Mouse (Mus musculus): Measurements from ENCODE around the gene Tymp.

Tymp gene

DNA sequence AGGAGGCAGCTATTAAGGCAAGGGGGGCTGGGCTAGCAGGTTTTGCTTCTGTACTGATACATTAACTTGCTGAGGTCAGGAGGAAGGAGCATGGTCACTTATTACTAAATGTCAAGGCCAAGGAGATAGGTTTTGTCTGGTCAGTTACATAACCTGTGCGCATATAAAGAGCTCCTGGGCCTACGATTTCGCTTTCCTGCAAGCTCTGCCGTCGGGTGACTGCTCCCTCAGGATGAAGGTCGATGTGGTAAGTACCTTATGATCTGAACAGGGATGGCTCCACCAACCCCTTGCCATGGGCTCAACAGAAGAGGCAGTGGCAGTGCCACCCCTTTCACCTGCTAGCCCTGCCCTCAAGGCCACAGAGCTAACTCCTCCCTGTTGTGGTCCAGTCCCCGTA lies 42.6 kb downstream of the Tymp start, which contains the start of gene Miox:
TSS of gene Miox (plus strand) at position 128 of the 400 bp plus-strand sequence.
- no peak for DNase-seq (ENCODE audit: low spot score in 2 of 2)

DNA sequence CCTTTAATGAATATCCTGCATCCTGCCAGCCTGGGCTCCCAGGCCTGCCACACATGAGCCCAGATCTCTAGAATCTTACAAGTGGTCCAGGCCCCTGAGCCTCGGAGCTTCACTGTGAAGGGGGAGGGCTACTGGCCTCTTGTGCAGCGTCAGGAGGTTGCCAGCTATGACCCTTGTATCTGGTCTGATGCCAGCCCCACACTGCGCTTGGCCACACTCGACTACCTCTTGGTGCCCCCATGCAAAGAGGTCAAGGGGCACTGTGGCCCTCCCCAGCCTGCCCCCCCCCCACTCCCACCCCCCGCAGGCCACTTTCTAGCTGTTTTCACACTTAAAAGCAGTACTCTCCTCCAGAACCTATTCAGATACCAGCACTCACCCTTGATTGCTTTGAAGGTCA lies 50.4 kb downstream of the Tymp start:
- DNase-seq (ENCODE audit: low spot score in 2 of 2) = no peak

DNA sequence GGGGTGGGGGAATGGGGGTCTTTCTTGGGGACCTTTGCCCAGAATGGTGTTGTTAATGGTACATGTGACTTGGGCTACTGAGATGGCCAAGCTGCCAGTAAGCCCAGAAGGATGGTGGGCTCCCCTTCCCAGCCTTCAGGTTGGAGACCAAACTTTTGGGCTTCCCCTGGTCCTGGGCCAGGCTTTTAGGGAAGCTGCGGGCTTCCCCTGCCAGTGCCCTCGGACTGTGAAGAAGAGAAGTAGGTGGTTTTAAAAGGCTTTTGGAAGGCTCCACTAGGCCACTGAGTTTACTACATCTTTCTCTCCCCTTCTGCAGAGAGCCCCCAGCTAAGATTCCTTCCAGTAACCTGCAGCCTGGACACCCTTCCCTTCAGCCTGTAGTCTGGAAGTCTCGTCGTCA lies 53.2 kb downstream of the Tymp start:
- no peak for DNase-seq (ENCODE audit: low spot score in 2 of 2)

DNA sequence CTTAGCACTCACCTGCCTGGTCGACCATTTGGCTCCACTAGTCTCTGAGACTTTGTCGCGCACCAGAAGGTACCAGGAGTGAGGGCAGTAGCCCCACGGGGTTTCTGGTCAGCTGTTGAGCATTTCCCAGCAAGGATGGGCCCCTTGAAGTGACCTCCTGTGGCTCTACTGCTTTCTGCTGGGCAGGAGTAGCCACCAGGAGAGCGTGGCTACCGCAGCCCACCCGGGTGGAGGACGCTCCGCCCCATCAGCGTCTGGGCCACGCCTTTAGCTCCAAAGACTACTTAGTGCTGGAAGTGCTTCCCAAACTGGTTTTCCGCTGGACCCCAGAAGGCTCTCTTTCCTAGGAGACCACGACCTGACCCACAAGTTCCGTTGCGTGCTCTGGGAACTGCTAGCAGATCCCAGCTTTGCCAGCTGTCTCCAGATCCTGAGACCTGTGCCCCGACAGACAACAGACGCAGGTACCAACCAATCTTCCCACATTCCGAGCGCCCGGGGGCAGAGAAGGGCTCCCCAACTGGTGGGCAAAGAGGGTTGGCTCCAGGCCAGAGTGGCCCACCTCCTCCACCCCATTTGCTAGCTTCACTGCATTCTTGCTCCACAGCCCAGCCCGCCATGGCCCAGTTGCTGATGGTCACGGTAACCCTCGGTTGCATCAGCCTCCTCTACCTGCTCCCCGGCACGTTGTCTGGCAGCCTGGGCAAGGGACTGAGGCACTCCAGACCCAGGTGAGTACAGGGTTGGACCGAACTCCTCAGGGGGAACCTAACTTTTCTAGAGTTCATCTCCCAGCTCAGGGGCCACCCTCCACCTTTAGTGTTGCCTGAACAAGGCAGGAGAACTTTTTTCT lies 53.9 kb downstream of the Tymp start, which contains the start of gene Adm2:
TSS of gene Adm2 (plus strand) at position 51 of the 853 bp plus-strand sequence.
- DNase-seq (ENCODE audit: low spot score in 2 of 2) = no peak
